Mouse (Mus musculus) lung, postnatal 10 days (tissue): Measurements from ENCODE around the gene Ankrd66.
"Not testable (repeated sequence)": the region's sequence is repeated elsewhere in the genome, so short reads cannot be mapped to it uniquely, and the experiment has no call there.

ENCODE experiments used
- DNase-seq: peaks from one replicate; pipeline ENCODE4 v3.0.0; 2021

Ankrd66 gene

DNA sequence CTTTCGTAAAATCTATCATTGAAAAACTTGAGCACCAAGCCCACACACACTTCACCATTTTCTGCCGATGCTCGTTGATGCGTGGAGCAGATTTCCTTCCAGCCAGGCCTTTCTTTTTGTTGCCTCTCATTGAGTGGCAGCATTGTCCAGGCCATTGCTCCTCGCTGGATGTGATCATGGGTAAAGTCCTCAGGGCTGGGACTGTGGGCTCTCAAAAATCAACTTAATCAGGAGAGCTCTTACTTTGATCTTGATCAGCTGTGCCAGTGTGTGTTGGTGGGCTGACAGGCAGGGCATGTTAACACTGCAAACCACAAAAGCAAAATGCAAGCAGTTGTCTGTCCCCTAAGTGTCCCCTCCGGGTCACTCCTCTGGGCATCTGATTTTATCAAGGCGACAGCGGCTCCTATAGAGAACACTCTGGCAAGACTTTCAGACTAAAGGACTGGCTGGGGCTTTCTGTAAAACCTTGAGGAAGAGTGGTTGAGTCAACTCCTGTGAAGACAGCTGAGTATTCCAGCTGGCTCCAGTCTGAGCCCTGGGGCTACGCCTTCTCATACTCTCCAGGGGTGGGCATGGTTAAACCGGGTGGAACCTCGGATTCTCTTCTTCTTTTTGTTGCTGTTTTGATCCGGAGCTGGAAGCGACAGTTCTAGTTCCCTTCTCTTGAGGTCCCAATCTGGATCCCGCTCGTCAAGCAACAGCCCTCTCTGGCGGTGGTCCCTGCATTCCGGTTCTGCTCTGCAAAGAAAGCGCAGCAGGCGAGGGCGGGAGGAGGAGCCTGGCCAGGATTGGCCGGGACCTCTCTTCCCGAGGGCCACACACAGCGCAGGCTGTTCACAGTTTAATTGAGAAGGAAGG, 8.8 kb downstream of the Ankrd66 start:
- DNase-seq, result peak; percentile 80

DNA sequence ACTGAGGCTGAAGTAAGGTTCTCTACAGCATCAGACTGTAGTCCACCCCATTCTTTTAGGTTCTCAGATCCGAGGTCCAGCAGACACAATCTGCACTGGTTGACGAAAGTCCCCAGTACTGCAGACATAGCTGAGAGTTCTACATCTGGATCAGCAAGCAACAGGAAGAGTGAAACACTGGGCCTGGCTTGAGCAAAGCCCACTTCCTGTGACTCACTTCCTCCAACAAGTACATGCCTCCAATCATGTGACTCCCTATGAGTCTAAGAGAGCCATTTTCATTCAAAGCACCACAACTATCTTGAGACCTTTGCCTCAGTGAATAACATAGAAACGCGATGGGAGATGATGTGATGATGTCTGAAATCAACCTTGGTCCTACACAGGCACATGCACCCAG, 12.2 kb downstream of the Ankrd66 start:
- no peak for DNase-seq

DNA sequence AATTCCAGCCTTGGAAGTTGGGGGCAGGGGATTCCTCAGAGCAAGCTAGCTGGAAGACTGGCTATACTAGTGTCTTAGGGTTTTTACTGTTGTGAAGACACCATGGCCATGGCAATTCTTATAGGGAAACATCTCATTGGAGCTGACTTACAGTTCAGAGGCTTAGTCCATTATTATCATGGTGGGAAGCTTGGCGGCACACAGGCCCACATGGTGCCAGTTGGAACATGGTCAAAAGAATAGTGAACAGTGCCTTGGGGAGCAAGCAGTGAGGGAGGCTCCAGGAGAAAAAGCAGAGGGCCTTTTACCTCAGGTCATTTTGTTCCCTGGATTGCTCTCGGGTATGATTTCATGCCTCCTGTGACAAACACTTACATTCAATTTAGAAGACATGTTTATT, 12.9 kb downstream of the Ankrd66 start:
- no peak for DNase-seq

DNA sequence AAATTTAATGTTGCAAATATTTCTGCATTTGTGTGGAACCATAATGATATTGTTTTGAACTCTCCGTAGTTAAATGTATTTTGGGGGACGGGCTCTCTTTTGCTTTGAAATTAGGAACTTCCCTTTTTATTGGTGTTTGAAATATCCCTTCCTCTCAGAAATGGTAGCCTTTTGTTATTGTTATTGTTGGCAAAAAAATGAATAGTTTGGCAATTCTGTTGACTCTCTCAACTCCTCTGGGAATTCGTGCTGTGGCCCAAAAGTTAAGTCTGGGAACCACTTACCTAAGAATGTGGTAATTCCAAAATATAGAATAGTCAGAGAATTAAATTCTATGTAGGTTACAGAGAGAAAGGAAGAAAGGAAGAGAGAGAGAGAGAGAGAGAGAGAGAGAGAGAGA, 23.3 kb downstream of the Ankrd66 start:
- no peak for DNase-seq

DNA sequence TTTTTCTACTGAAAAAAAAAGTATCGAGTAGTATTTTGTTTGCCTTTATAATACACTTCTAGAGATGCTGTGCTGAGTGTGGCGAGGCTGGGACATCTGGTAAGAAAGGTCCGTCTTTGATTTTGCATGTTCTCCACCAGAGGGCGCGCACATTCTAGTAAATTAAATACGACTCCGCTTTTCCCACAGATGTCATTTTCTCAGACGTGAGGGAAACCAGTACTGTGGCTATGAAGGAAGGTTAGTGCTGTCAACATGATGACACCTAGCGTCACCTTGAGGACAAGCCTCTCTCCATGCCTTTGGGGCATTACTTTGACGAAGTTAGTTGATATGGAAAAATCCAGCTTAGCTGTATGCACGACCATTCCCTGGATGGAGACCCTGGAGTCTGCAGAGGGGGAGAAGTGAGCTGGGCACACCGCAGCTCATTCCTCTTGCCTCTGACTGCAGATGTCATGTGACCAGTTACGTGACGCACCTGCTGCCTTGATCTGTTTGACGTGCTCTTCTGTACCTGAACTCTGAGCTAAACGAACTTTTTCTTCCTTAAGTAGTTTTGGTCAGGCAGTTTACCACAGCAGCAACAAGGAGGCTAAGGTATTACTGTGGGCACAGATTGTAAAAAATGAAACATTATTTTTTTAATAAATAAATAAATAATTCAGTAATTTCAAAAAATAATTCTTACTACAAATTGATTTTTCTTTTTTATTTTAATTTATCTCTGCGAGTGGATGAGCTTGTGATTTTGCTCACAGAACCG, 24.6 kb downstream of the Ankrd66 start:
- DNase-seq, result peak; percentile 76

DNA sequence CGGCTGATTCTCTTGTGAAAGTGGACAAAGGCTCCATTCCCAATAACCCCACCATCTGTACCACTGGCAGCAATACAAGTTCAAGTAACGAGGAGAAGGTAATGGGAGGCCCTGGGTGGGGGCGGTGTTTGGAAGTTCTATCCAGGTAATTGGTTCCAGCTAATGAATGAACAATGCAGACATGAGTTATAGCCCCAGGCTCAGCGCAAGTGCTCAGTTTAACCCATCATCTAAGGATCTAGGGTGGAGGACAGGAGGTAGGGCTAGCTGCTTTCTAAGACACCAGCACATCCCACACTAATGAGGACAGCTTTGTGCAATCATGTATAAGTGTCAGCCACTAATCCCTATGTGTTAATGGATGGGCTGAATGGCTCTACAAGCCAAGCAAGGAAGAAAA, 32.7 kb downstream of the Ankrd66 start:
- no peak for DNase-seq

DNA sequence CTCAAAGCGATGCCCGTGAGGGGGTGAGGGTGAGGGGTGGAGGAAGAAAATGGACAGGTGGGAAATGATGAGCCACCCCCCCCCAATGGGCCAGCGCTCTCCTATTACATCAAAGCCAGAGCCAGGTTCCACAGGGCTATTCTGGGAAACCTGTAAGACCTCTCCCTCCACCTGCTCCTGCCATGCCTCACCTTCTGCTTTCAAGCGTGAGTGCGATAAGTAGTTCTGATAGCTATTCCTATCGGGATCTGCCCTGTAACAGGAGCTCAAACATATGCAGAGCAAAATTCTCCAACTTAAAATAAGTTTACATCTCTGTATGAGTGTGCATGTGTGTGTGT, 38.9 kb downstream of the Ankrd66 start:
- DNase-seq, result no peak

DNA sequence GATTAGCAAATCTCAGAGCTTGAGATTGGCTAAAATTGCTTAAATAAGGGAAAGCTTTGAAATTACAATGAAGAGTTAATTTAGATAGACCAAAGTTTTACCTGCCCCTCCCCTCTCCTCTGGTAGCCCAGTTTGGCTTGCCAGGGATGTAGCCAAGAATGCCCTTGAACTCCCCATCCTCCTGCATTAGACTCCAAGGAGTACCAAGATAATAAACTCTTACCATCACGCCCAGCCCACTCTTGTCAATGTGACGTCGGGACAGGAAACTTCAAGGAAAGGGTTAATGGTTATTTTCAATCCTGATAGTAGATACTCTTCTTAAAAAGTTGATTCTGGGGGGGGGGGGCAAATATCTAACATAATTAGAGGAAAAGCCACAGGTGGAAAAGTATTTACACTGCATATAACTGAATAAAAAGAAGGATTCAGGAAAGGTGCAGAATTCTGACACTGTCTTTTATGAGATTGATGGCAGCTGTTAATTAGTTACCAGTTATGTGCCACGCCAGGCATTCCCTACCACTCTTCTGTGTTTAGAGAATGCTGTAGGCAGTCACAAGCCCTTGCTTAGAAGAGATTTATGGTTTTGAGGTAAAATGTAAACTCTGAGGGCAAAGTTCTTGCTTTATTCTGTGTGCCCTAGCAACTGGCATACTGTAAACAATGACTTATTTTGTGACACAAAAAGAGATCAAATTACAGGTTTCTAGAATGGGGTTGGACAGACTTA, 39.4 kb downstream of the Ankrd66 start:
- DNase-seq, result no peak

DNA sequence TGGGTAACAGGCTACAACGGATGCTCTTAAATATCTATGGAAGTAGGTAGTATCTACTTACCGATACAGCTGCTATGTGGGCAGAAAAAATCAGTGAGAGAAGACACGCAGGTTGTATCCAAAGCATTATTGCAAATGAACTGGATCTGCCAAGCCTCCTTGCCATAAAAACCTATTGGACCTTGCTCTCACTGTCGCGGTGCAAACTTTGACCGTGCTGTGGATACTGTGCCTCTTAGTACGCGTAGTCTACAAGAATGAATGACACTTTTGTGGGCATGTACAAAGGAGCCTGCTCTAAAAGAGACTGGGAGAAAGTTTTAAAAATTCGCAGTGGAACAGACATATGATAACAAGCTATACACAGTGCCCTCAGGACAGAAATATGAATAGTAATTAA, 40.8 kb downstream of the Ankrd66 start, which contains the start of gene Mep1a:
Gene Mep1a, minus strand, starts transcription at position 221 of the 400 bp plus-strand sequence.
- DNase-seq, result no peak

DNA sequence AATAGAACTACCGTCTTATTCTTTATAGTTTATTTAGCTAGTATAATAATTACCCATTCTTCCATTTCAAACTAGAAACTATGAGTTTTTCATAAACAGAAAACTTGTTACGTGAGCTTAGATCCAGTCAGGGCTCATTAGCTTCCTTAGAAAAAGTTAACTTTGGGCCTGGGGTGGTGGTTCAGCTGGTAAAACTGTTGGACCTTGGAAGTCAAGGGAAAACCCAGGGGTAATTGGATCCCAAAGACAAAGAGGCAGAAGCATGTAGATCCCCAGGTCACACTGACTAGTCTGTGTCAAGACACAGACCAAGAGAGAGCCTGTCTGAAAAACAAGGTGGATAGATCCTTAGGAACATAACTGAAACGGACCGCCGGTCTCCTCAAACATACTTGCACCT, 41.8 kb downstream of the Ankrd66 start:
- no peak for DNase-seq

DNA sequence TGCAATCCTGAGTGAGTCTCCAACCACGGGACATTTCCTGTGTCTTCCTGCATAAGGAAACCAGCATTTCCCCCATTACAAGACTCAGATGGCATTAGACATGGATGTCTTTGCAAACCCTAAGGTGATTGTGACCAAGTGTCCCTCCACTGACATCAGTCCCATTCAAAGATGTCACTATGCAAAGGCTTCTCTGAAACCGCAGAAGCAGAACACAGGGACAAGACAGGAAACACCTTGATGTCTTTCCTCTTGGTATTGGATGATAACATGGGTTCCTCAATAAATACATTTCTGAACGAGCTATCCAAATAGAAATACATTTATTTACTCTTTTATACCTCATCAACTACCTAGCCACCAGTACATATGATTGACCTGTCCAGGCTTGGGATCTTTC, 42.2 kb downstream of the Ankrd66 start:
- DNase-seq, result no peak

DNA sequence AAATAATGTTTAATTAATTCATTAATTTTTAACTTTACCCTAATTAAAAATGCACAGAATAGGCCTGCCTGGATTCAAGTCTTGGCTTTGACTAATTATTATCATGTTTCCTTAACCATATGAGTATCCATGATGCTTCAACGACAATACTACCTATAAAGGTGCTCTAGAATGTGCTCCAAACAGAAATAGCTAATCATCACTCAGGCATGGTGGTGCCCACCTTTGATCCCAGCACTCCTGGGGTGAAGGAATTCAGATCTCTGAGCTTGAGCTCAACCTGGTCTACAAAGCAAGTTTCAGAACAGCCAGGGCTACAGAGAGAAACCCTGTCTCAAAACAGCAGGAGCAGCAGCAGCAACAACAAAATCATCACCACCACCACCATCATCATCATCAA, 42.9 kb downstream of the Ankrd66 start:
- DNase-seq, result no peak

DNA sequence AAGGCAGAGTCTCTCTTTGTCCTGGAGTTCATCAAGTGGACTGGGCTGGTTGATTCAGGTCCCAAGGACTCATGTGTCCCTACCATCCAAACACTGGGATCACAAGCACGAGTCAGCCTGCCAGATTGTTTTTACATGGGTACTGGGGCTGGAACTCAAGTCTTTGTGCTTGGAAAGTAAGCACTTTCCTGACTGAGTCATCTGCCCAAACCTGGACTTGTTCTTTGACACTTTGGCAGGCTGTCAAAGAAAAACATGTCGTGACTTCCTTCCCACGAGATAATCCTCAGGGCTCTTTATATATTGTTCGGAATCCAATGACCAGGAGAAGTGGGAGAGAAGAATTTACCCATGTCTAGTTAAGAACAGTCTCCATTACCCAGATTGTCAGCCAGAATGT, 45.9 kb downstream of the Ankrd66 start:
- no peak for DNase-seq

DNA sequence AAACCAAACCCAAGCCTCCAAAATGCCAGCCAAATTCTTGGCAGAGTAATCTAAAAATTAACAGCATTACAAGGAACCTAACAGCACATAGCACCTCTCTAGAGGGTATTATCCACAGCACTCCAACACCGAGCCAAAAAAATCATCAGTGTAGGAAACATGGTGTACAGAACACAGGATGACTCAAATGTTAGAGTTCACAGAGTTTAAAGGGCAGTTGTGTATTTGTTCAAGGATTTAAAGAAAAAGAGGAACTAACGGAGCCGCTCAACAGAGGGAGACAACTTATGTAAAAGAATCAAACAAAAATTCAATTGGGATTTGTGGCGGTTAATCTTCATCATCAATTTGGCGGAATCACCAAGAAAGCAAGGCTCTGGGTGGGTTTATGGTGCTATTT, 47.9 kb downstream of the Ankrd66 start:
- DNase-seq, result no peak

DNA sequence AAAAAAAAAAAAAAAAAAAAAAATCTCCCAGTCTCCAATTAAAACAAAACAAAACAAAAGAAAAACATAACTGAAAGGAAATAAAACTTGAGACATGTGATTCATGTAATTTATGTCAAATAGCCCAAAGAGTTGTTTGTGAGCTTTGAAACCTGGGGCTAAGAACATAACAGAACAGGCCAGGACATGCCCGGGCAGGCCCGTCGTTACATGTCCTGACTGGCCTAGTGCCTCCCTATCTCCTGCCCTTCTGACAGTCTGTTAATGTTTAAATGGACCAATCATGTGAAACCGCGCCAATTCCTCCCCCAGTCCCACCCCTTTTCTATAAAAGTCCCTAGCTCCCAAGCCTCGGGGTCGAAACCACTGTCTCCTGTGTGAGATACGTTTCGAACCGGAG, 53.1 kb downstream of the Ankrd66 start:
- not testable (repeated sequence) for DNase-seq

DNA sequence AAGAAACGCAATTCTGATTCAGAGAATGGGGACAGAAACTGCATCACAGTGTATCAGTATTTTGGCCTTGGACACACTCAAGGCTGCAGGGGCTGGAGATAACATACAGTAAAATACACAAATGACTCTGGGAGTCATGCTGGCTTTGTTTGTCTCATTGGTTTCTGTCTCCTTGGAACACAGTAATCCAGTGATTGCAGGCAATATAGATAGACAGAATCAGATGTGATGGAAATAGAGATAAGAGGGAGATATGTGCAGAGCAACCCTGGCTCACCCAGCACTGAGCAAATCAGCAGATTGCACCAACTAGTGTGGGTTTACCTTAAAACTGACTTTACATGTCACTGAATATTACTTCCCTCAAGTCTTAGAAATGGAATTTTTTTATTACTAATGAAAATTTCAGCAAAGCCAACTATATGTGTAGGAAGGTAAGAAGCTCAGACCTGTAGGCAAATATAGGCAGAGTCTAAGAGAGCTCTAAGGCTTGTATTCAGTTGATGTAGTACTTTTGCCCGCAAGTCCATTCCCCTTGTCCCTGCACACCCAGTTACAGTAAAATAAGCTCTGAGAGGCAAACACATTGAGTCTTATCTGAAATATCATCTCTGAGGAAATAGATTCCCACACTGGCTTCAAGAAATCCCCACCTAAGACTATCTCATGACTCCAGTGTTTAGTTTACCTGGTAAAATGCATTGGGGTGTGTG, 54.8 kb downstream of the Ankrd66 start:
- DNase-seq, result no peak

DNA sequence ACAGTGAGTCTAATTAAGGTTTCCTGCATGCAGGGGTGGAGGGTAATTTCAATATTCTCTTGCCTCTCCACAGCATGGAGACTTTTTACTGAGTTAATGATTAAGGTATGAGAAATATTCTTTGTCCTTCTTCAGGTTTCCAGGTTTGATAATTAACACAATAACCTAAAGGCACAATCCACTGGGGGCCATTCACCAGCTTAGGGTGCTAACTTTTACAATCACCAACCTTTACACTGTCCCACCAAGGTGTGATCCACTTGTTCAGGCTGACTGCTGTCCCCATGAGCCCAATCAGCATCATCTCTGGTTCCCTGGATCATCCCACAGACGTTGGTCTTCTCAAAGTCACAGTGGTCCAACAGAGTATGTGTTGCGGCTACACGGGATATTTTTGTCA, 57.5 kb downstream of the Ankrd66 start:
- DNase-seq, result no peak
